Mouse (Mus musculus): ENCODE results near the gene Aff3. TPM values are rescaled to one million over a fixed set of nuclear protein-coding genes. Genes with fewer than 3 reads are reported as not detected.

Aff3 gene
- 148 TPM for total RNA-seq (2023)

DNA sequence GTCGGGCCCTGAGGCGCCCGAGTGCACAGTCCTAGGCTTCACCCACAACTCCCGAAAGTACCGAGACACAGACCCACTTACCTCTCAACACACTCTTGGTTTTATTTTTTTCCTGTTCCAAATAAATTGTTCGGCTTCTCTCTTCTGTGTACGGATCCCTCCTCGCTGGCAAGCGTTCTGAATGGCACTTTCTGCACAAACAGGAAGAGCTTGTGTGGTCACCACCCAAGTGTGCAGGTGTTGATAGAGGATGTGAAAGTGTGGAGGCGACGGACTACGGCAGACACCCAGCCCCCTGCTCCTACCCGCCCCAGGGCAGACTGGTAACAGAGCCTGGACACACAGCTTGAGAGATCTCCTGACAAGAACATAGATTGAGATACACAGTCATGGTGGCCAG is at the start of gene Aff3:
Aff3 (minus strand) TSS at position 179 of the 400 bp plus-strand sequence.

GRCm38 (mm10) chr1:38129501-38130267 is 535.1 kb downstream of the Aff3 start, which contains the start of gene Rev1:
Gene Rev1, minus strand, starts transcription at chr1:38129801.

Other genes starting within 250 kb of the Aff3 start
- not detected for gene Lonrf2, start 171.8 kb upstream of the Aff3 start, total RNA-seq (2023)
- 28.7 TPM for gene Chst10, start 233.2 kb upstream of the Aff3 start, total RNA-seq (2023)

Measured in CD4-positive naive resting alpha-beta T cell, adult 57 days (primary cell).